Mouse (Mus musculus): ENCODE results near the gene Plekho2. TPM values are rescaled to one million over a fixed set of nuclear protein-coding genes. Genes with fewer than 3 reads are reported as not detected.

Gene Plekho2
- total RNA-seq, 2 experiments from 2014 or later = 12.9 to 13.2 TPM

Other genes with a start within 250 kb of the Plekho2 start
- 10 to 100 TPM; 11.5 to 12.6 TPM for gene Pdcd7, start 233.9 kb downstream of the Plekho2 start, total RNA-seq (2021)
- gene Ubap1l, start 219.0 kb downstream of the Plekho2 start, total RNA-seq (2021) = under 1 TPM; 0.20 to 0.39 TPM
- gene Kbtbd13, start 188.4 kb downstream of the Plekho2 start, total RNA-seq (2021) = 1 to 10 TPM; 2.6 to 3.1 TPM
- gene Rasl12, start 181.5 kb downstream of the Plekho2 start, total RNA-seq (2021) = 1 to 10 TPM; 6.4 to 8.8 TPM
- gene Slc51b, start 157.1 kb downstream of the Plekho2 start, total RNA-seq (2021) = not detected
- gene Mtfmt, start 144.3 kb downstream of the Plekho2 start, total RNA-seq (2021) = 1 to 10 TPM; 5.7 to 6.4 TPM
- gene Spg21, start 119.1 kb downstream of the Plekho2 start, total RNA-seq (2021) = 10 to 100 TPM; 10.6 to 13.1 TPM
- gene Ankdd1a, start 59.8 kb downstream of the Plekho2 start, total RNA-seq (2021) = not detected
- gene Pif1, start 7.1 kb upstream of the Plekho2 start, total RNA-seq (2021) = not detected
- gene Rbpms2, start 49.6 kb upstream of the Plekho2 start, total RNA-seq (2021) = 10 to 100 TPM; 37.1 to 39.3 TPM
- gene Oaz2, start 88.0 kb upstream of the Plekho2 start, total RNA-seq (2021) = 100 to 1,000 TPM; 249 to 259 TPM
- 10 to 100 TPM; 23.2 to 28.0 TPM for gene Zfp609, start 247.5 kb upstream of the Plekho2 start, total RNA-seq (2021)